Mouse (Mus musculus) G1E (cell line): ENCODE measurements around the gene Drg1.

Experiments used
- CTCF ChIP-seq: IDR thresholded peaks from 2 replicates; pipeline ENCODE4 v1.5.1; 2012; ENCODE audit warnings: low read depth, low read length, inconsistent platforms, mixed read lengths
- GATA1 ChIP-seq: IDR thresholded peaks from 2 replicates; pipeline ENCODE4 v1.6.1; 2012; ENCODE audit warnings: borderline replicate concordance, low read length, inconsistent platforms, mixed read lengths
- GATA2 ChIP-seq: IDR thresholded peaks from 2 replicates; pipeline ENCODE4 v1.6.1; 2012; ENCODE audit warnings: low read depth, low read length, inconsistent platforms, borderline replicate concordance

DNA sequence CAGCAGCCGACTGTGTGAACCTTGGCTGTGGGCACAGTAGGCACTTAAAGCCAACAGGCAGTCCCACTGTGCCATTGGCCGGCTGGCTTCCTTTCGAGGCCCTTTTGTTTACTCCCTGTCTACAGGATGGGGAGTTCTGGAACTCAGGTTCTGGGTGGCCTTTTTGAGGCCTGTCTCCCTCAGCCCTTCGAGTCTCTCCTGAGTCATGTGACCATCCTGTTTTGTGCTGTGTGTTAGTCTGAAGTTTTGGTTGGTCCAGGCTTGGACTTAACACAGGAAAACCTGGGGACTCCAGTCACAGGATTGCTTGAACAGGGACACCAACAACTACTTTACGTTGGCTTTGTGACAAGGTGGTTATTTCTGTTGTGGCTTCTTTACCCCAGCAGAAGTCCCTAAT lies 29.8 kb upstream of the Drg1 start:
- TF ChIP-seq CTCF (no peak), GATA1 (no peak), GATA2 (no peak)
